Mouse (Mus musculus) cerebellum, adult 2 months (tissue): ENCODE data around the gene Zfp661. TPM values are rescaled to one million over a fixed set of nuclear protein-coding genes. Genes with fewer than 3 reads are reported as not detected.

ENCODE experiments used
- DNase-seq, 2 experiments: peaks; one replicate each; pipeline ENCODE4 v3.0.0; 2021
- H3K27ac ChIP-seq: fragments of 200-500 bp; 2 replicates; pipeline ENCODE4 v1.5.1; 2012; ENCODE audit warnings: low read length, control low read depth, inconsistent platforms; ENCODE audit not compliant: insufficient read depth
- H3K27me3 ChIP-seq: fragments of 200-500 bp; 2 replicates; pipeline ENCODE4 v1.6.1; 2012; ENCODE audit warnings: inconsistent platforms, mild to moderate bottlenecking, low read length, moderate library complexity; ENCODE audit not compliant: control insufficient read depth, insufficient read depth
- H3K4me1 ChIP-seq: fragments of 200-500 bp; 2 replicates; pipeline ENCODE4 v1.6.1; 2011; ENCODE audit warnings: low read length; ENCODE audit not compliant: control insufficient read depth, insufficient read depth
- H3K4me3 ChIP-seq: fragments of 200-500 bp; replicated peaks from 2 replicates; pipeline ENCODE3; 2011; ENCODE audit warnings: mild to moderate bottlenecking, low read depth, low read length, control low read depth; ENCODE audit not compliant: insufficient read depth
- CTCF ChIP-seq: fragments of 200-500 bp; IDR thresholded peaks from 2 replicates; pipeline ENCODE4 v1.5.1; 2011; ENCODE audit warnings: low read depth, mild to moderate bottlenecking, control low read depth, low read length, moderate library complexity, borderline replicate concordance; ENCODE audit not compliant: insufficient read depth
- POLR2A ChIP-seq: fragments of 200-500 bp; IDR thresholded peaks from 2 replicates; pipeline ENCODE4 v1.6.1; 2011; ENCODE audit warnings: low read length, control low read depth, borderline replicate concordance; ENCODE audit not compliant: insufficient read depth
- WGBS: fragments of 180-500 bp; shearing (Covaris S2); methylation state at CpG from one replicate; pipeline ENCODE4 v1.1.7; 2018; 5-methylcytosine and 5-hydroxymethylcytosine counted together
- polyA plus RNA-seq: library from polyadenylated mRNA; depleted of rRNA; stranded (reverse); fragments of >200 nt; gene quantifications from 2 replicates; pipeline ENCODE4 v1.2.3, GENCODE M21; 2012; rRNA removed

Gene Zfp661
- 6.0 and 6.1 TPM in 2 replicates for polyA plus RNA-seq

DNA sequence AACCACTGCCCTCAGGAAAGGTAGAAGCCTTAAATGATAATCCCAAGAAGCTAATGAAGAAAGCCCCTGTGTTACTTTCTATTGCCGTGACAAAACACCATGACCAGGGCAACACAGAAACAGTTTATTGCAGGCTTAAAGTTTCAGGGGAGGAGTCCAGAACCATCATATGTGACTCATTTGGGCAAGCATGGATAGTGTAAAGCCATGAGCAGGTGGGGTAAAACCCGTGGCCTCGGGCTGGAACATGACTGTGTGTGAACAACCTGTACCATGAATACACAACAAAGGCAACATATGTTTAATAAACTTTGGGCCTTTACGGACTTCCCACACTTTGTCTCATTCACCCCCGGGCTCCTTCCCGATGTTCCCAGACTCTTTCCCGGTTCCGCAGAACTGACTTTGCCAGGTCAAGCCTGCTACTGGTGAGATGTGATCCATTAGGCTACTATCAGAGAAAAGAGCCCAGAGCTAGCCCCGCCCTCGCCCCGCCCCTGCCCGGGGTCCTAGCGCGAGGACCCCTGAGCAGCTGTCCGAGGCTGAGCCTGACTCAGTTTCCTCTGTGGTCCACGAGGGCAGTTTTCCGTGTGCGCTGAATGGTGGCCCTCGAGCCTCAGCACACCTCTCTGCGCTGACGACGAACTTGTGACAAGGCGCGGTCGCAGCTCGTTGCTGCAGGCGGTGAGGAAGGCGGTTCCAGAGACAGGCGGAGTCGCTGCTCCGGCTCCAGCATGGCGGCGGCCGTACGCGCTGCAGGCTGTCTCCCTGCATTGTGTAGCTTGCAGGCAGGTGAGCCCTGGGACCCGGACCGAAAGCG lies at the start of gene Zfp661, which contains the start of gene Mrps5:
TSS of gene Zfp661 (minus strand) at position 401 of the 820 bp plus-strand sequence.
TSS of gene Mrps5 (plus strand) at position 529 of the 820 bp plus-strand sequence.
- H3K27ac ChIP-seq: peak within 1 kb of the TSS; percentile 90
- WGBS: 3% methylated on average over 39 of the region's 39 CpGs

DNA sequence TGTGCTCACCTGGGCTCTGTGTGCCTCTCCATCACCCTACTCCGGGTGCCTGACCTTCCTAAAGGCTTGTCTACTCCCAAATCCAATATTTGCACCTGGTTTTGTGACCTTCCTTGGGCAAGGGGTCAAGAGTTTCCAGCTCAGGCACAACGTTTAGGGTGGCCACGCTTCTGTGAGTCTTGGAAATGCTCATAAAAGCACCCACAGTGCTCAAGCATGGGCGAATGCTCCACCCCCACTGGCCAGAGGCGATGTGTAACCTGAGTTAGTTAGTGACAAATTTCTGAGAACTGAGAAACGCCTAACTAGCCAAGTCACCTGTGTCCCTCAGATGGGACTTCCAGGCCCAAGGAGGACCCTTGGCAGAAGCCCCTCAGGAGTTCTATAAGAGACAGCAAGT lies 48.7 kb upstream of the Zfp661 start:
- TF ChIP-seq CTCF: no peak
- no peak for TF ChIP-seq POLR2A
- 67% methylated on average over 6 of the region's 6 CpGs for WGBS
- no peaks in the 10 kb centered on the region for H3K4me1 ChIP-seq
- no peak for DNase-seq
- no peaks in the 10 kb centered on the region; the same call in 1 of the 2 replicates for H3K27me3 ChIP-seq
- no peak overlapping the region for H3K4me3 ChIP-seq
- no peak overlapping the region for H3K27ac ChIP-seq

More for the DNA sequence above, at the start of gene Zfp661, which contains the start of gene Mrps5:
- Histone ChIP-seq H3K4me3 (peak within 1 kb of the TSS; percentile 93), H3K4me1 (peaks cover 3% of the 10 kb centered on the region), H3K27me3 (no peaks in the 10 kb centered on the region)
- DNase-seq: peak; percentile 83 to 88
- no peak for TF ChIP-seq CTCF
- peak; percentile 66; the same call in 1 of the 2 replicates for TF ChIP-seq POLR2A

- Histone ChIP-seq H3K27ac (no peak overlapping the region), H3K4me1 (peaks cover 6% of the 10 kb centered on the region), H3K4me3 (no peak overlapping the region), H3K27me3 (no peaks in the 10 kb centered on the region; the same call in 1 of the 2 replicates)
- DNase-seq: no peak
- no peak for TF ChIP-seq POLR2A
- no peak for TF ChIP-seq CTCF
- 71% methylated on average over 2 of the region's 2 CpGs for WGBS
Measured at GRCm38 (mm10) chr2:127632601-127633000, 45.7 kb upstream of the Zfp661 start.

- TF ChIP-seq POLR2A: no peak
- no peak for TF ChIP-seq CTCF
- no peaks in the 10 kb centered on the region; the same call in 1 of the 2 replicates for H3K27me3 ChIP-seq
- H3K4me1 ChIP-seq: peaks cover 6% of the 10 kb centered on the region
- H3K4me3 ChIP-seq: no peak overlapping the region
- peak in 1 of 2 experiments; percentile 47 for DNase-seq
- WGBS: 6% methylated on average over 6 of the region's 6 CpGs
- peak overlapping the region; percentile 35; the same call in 1 of the 2 replicates for H3K27ac ChIP-seq
Measured at GRCm38 (mm10) chr2:127627990-127628570, 41.2 kb upstream of the Zfp661 start.

- no peak overlapping the region for H3K27ac ChIP-seq
- no peaks in the 10 kb centered on the region for H3K27me3 ChIP-seq
- no peak overlapping the region for H3K4me3 ChIP-seq
- peaks cover 6% of the 10 kb centered on the region for H3K4me1 ChIP-seq
- WGBS: 56% methylated on average over 6 of the region's 6 CpGs
- DNase-seq: peak in 1 of 2 experiments; percentile 30
- TF ChIP-seq CTCF (no peak), POLR2A (no peak)
Measured at GRCm38 (mm10) chr2:127627354-127627753, 40.5 kb upstream of the Zfp661 start.

DNA sequence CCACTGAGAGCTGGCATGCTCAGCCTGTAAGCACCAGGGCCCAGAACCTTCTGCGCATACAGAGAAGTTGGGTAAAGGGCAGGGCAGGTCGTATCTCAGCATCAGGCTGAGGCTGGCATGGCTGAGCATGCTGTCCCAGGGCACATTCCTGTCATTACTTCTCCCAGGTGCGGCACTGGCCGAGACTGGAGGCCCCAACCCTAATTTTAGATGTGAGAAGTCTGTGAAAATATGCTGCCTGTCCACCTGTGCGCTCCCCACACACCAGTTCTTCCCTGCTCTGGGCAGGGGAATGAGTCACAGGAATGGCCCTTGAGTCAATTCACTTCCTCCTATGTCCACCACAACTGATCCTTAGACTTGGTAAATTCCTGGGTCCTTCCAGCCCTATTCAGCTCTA lies 38.8 kb upstream of the Zfp661 start:
- H3K4me1 ChIP-seq: peaks cover 6% of the 10 kb centered on the region
- H3K4me3 ChIP-seq: no peak overlapping the region
- TF ChIP-seq CTCF (no peak), POLR2A (no peak)
- no peak overlapping the region for H3K27ac ChIP-seq
- 68% methylated on average over 5 of the region's 5 CpGs for WGBS
- no peaks in the 10 kb centered on the region for H3K27me3 ChIP-seq
- DNase-seq: no peak

- TF ChIP-seq CTCF (no peak), POLR2A (no peak)
- Histone ChIP-seq H3K27me3 (no peaks in the 10 kb centered on the region), H3K4me1 (peaks cover 6% of the 10 kb centered on the region), H3K4me3 (no peak overlapping the region), H3K27ac (no peak overlapping the region)
- DNase-seq: no peak
- 48% methylated on average over 2 of the region's 2 CpGs for WGBS
Measured at GRCm38 (mm10) chr2:127624786-127625185, 37.9 kb upstream of the Zfp661 start.
